Mouse (Mus musculus): Measurements from ENCODE around the gene Cplx2.

Gene Cplx2

GRCm38 (mm10) chr13:54403224-54404070, 32.3 kb downstream of the Cplx2 start:
- DNase-seq (ENCODE audit: low spot score in 2 of 2): no peak

- no peak for DNase-seq (ENCODE audit: low spot score in 2 of 2)
These were observed 33.1 kb downstream of the Cplx2 start for GRCm38 (mm10) chr13:54404205-54404604.

GRCm38 (mm10) chr13:54405805-54406204, 34.7 kb downstream of the Cplx2 start:
- no peak for DNase-seq (ENCODE audit: low spot score in 2 of 2)

- DNase-seq (ENCODE audit: low spot score in 2 of 2): no peak
These were observed 40.5 kb downstream of the Cplx2 start for GRCm38 (mm10) chr13:54411656-54412055.

DNA sequence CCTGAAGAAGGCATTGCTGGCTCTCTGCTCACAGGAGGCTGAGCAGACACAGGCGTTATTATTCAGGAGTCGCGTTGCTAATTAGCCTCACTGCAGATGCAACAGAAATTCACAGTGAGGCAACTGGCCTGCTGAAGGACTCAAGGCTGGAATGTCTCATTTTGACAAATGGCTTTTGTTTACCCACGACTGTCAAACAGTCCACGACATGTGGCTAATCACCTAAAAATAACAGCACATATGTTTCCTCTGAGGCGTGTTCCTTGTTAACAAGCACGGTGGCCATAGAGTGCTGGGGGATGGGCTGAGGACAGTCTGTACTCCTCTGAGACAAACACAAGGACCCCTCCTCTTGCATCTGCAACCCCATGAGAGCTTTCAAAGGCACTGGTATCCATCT, 41.1 kb downstream of the Cplx2 start:
- no peak for DNase-seq (ENCODE audit: low spot score in 2 of 2)

- DNase-seq (ENCODE audit: low spot score in 2 of 2): no peak
These were observed 41.6 kb downstream of the Cplx2 start for GRCm38 (mm10) chr13:54412721-54413120.

DNA sequence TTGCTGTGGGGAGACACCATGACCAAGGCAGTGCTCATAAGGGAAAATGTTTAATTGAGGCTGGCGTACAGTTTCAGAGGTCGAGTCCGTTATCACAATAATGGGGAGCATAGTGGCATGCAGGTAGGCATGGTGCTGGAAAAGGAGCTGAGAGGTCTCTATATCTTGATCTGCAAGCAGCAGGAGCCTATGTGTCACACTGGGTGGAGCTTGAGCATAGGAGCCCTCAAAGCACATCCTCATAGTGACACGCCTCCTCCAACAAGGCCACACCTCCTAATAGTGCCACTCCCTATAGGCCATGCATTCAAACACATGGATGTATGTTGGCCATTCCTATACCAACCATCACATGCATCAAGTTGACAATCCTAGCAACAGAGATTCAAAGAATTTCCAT, 43.9 kb downstream of the Cplx2 start:
- no peak for DNase-seq (ENCODE audit: low spot score in 2 of 2)

DNA sequence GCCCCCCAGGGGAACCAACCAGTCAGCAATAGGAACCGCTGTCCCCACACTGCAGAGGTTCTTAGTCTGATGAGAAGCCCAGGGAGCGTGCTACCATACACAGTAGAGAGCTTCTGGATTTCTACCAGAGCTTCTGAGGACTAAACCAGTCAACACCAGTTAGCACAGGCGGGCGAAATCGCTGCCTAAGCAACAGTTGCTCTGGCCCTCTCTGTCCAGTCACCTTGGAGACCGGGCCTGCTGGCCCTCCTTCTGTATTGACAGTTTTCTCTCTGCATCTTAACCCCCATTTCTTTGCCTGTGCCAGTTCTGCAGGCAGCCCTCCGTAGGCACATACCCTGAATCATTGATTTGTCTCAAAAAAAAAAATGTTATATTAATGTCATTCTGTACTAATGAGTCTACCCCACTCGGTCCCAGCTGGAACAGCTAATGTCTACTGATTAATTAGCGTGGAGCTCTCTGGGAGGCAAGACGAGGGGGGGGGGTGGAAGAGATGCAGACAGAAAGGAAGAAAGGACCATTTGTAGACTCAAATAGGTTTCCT, 47.7 kb downstream of the Cplx2 start:
- peak; percentile 24 to 29 for DNase-seq (ENCODE audit: low spot score in 2 of 2)

DNA sequence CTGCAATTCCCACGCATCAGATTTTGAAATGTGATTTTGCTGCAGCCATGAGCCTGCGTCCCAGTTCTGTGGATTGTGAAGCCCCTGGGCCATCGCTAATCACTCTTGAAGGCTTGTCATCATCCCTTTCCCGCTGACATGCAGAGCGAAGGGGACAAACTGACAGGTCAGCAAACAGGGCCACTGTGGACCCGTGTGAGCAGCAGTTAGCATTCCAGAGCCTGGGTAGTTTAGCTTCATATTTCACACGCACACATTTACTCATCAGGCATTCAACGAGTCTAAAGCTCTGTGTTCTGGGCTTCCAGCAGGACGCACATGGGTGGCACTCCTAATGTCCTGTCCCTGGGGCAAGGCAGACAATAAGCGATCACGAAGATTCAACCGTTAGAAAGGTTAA, 49.1 kb downstream of the Cplx2 start:
- DNase-seq (ENCODE audit: low spot score in 2 of 2): no peak

GRCm38 (mm10) chr13:54425269-54425668, 54.1 kb downstream of the Cplx2 start:
- DNase-seq (ENCODE audit: low spot score in 2 of 2): no peak

DNA sequence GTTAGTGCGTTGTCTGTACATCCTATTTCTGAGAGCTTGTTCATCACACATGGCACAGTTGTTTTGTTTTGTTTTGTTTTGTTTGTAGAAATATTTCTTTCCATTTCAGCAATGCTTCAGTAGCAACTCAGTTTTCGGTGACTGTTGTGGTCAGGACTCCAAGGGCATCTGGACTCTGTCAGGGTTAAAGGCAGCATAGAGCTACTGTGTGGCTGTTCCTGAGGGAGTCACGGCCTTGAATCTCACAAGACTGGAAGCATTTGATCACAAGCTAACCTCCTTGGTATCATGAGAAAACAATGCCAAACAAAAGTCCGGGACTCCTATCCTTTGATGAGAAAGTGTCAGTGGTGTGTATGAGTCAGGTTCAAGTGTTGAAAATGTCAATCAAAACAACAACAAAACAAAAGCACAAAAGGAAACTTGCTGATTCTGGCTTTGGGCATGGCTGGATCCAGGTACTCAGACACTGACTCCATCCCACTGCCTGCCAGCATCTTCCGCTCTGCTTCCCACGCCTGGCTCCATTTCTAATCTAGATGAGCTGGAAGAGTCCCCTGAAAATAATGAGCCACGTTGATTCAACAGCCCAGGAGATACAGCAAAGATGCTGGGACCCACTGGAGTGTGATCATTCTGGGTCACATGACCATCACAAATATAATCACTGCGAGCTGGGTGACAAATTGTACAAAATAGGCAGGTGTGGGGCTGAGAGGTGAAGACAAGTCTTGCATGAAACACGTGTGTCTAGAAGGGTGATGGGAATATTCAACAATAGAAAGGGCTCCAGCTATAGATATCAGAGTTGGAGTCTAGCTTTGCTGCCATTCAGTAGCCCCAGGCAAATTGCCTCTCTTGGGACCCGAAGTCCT, 55.9 kb downstream of the Cplx2 start:
- DNase-seq (ENCODE audit: low spot score in 2 of 2): no peak

DNA sequence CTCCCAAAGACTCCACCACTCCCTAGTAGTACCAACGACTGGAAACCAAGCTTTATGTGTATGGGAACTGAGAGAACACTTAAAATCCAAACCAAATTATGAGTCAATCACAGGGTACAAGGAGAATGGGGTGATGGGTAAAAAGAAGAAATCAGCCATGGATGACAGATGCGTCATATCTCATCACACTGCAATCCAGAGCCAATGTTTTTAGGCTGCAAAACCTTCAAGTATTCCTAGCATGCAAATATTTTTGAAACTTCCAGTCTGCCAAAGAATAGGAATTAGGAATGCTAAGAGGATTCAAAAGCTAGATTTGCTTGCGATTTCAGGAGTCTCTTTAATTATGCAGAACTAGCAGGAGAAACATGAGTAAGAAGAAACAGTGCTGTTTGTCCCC, 57.6 kb downstream of the Cplx2 start:
- no peak for DNase-seq (ENCODE audit: low spot score in 2 of 2)

DNA sequence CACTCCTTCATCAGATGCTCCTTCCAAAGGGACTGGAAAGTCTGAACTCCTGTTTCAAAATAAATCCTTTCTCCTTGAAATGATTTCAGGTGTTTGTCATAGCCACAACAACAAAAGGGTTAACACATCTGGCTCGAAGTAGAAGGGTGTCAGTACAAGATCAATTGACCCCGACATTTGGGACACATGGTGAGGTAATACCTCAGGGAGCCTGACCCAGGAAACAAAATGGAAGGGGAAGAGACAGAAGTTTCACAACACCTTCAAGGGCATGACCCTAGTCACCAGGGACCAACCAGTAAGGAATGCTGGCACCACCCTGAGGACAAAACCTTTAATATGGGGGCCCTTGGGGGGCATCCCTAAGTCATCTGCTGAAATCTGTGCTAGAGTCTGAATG, 58.9 kb downstream of the Cplx2 start:
- no peak for DNase-seq (ENCODE audit: low spot score in 2 of 2)

DNA sequence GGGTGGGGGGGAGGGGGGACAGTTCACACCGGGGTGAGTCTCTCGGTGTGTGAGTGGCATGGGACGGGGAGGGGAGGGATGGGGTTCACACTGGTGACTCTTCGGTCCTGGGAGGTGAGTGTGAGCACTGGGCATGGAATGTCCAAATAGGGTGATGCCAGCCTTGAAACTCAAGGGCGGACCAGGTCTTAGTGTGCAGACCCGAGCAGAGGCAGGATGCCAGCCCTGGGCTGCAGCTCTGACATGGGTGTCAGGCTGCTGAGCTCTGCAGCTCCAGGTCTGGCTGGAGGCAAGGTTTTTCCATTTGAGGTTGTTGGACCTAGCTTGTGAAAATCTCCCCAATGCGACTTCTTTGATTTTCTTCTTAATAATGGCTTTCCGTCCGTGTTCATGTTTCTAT, 60.0 kb downstream of the Cplx2 start:
- DNase-seq (ENCODE audit: low spot score in 2 of 2): no peak

Data from frontal cortex, postnatal 10 days (tissue).